Mouse (Mus musculus): ENCODE measurements around the gene Ovca2. TPM values are rescaled to one million over a fixed set of nuclear protein-coding genes. Genes with fewer than 3 reads are reported as not detected.

Gene Ovca2
- polyA plus RNA-seq, 1 experiment from 2014 or later: 24.9 TPM

DNA sequence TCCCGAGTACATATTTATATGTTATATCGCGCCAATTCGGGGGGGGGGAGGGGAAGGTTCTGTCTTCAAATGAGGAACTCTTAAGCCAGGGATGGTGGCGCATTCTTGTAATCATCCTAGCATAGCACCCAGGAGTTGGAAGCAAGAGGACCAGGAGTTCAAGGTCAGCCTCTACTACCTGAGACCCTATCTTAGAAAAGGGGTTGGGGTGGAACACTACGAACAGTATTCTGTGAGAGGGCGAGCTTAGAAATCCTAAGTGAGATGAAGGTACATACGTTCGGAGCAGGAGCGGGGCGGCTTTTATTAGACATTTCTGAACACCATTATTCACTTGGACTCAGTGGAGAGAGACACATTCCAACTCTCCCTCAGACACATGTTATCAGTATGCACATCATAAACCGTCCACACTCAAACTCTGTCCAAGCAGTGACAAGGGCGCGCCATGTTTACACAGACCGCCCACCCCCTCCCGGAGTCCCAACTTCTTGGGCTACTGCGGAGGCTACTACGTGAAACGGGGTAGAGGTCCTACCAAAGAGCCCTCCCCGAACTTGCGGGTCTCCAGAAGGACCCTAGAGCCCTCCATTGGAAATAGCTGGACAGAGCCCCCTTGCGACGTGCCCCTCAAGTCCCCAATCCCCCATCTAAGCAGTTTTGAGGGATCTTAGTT is 9.1 kb downstream of the Ovca2 start, which contains the start of gene Hic1:
TSS of gene Hic1 (minus strand) at position 115 of the 676 bp plus-strand sequence.
- no peaks in the 10 kb centered on the region; the same call in 1 of the 2 replicates for H3K36me3 ChIP-seq (ENCODE audit: control insufficient read depth, insufficient read depth, low read length)
- DNase-seq (ENCODE audit: low spot score) (no peak), ATAC-seq (replicated peaks; ENCODE audit: low FRiP score) (no peak)
- peak within 1 kb of the TSS; percentile 97 for H3K4me2 ChIP-seq
- H3K4me1 ChIP-seq (replicated peaks; ENCODE audit: control insufficient read depth, insufficient read depth, low read length): peaks cover 80% of the 10 kb centered on the region
- peaks cover 97% of the 10 kb centered on the region for H3K27me3 ChIP-seq (replicated peaks; ENCODE audit: control insufficient read depth, insufficient read depth, low read length)
- H3K9ac ChIP-seq (ENCODE audit: low read depth, low read length): peak within 1 kb of the TSS; percentile 64
- peak within 1 kb of the TSS; percentile 65 for H3K4me3 ChIP-seq (ENCODE audit: low read depth, low read length)
- peak within 1 kb of the TSS; percentile 55 for H3K27ac ChIP-seq (ENCODE audit: low read depth, low read length)
- WGBS: 8% methylated on average over 23 of the region's 23 CpGs
- no peaks in the 10 kb centered on the region for H3K9me3 ChIP-seq (ENCODE audit: control insufficient read depth, low read length)

DNA sequence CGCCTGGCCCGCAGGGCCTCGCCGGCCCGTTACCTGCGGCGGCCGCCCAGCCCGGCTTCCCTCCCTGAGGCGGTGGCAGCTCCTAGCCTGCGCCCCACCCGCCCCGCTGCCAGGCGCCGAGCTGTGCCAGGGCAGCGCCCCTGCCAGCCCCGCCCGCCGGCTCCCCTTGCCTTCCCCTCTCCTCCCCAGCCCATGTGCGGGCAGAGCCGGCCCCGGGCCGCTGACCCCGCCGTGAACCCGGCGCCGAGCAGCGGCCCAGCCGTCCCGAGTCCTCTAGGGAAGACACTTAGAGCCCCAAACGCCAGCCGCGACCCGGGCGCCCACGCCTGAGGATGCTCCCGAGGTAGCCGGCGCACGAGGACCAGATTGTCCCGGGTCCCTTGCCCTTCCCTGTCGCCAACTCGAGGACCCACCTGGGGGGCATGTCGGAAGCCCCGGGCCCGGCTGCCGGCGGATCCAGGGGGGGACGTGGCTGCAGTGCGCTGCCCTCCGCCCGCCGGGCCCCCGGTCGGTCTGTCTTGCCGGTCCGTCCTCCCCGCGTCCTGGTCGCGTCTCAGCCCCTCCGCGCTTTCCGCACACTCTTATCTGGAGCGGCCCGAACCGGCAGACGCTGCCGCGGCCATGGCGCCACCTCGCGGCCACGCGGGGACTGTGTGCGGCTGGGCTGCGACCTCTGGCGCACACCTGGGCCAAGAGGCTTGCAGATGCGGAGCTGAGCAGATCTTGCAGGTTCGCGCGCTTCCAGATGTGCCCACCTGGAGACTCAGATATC is 9.9 kb downstream of the Ovca2 start:
- Histone ChIP-seq H3K4me2 (peak overlapping the region; percentile 97), H3K4me3 (ENCODE audit: low read depth, low read length) (peak overlapping the region; percentile 65), H3K36me3 (ENCODE audit: control insufficient read depth, insufficient read depth, low read length) (no peaks in the 10 kb centered on the region; the same call in 1 of the 2 replicates), H3K4me1 (replicated peaks; ENCODE audit: control insufficient read depth, insufficient read depth, low read length) (peaks cover 75% of the 10 kb centered on the region), H3K9ac (ENCODE audit: low read depth, low read length) (peak overlapping the region; percentile 64), H3K27me3 (replicated peaks; ENCODE audit: control insufficient read depth, insufficient read depth, low read length) (peaks cover 94% of the 10 kb centered on the region), H3K27ac (ENCODE audit: low read depth, low read length) (peak overlapping the region; percentile 55), H3K9me3 (ENCODE audit: control insufficient read depth, low read length) (no peaks in the 10 kb centered on the region)
- DNase-seq (ENCODE audit: low spot score) (peak; percentile 84), ATAC-seq (replicated peaks; ENCODE audit: low FRiP score) (peak; percentile 47; the same call in 1 of the 2 replicates)
- under 1% methylated on average over 83 of the region's 83 CpGs for WGBS

DNA sequence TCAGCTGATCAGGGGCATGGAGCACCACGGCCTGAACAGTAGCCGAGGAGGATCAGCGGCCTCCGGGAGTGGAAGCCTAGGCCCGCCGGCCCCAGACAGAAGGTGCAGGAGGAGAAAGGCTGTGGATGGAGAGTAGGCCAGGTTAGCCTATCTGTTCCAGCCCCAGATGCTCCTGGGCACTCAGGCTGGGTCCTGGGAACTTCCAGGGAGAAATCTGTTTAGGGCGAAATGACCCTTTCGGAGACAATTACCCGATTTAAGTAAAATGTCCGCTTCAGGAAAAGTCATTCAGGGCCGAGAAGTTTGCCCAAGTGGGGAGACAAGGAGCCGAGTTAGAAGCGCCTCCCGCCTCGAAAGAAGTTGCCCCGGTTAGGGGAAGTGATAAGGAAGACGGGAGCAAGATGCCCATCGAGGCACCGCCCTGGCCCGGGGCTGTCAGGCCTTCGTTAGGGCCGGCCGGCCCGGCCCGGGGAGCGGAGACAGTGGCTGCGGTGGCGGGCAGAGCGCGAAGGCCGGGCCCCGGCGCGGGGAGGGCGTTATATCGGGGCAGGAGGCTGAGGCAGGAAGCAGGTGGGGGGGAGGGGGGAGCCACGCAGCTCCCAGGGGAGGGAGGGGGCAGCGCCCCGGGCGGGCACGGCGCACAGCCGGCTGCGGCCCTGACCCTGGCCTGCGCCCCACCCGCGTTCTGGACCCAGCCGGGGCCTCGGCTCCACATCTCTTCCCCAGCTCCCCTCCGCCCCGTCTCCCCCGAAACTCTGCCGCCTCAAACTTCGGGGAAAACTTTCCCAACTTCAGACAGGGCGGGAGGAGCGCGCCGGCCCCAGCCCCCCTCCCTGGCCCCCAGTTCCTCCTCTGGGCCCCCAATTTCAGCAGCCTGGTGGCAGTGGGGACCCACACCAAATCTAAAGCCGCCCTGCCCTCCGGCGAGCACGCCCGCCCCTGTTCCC is 10.7 kb downstream of the Ovca2 start:
- DNase-seq (ENCODE audit: low spot score) (peak; percentile 53), ATAC-seq (replicated peaks; ENCODE audit: low FRiP score) (no peak)
- Histone ChIP-seq H3K4me1 (replicated peaks; ENCODE audit: control insufficient read depth, insufficient read depth, low read length) (peaks cover 67% of the 10 kb centered on the region), H3K36me3 (ENCODE audit: control insufficient read depth, insufficient read depth, low read length) (peaks cover 4% of the 10 kb centered on the region; the same call in 1 of the 2 replicates), H3K4me3 (ENCODE audit: low read depth, low read length) (peak overlapping the region; percentile 65), H3K9ac (ENCODE audit: low read depth, low read length) (peak overlapping the region; percentile 64), H3K27me3 (replicated peaks; ENCODE audit: control insufficient read depth, insufficient read depth, low read length) (peaks cover 85% of the 10 kb centered on the region), H3K4me2 (peak overlapping the region; percentile 97), H3K27ac (ENCODE audit: low read depth, low read length) (peak overlapping the region; percentile 38; the same call in 1 of the 2 replicates), H3K9me3 (ENCODE audit: control insufficient read depth, low read length) (no peaks in the 10 kb centered on the region)
- 4% methylated on average over 58 of the region's 63 CpGs for WGBS

DNA sequence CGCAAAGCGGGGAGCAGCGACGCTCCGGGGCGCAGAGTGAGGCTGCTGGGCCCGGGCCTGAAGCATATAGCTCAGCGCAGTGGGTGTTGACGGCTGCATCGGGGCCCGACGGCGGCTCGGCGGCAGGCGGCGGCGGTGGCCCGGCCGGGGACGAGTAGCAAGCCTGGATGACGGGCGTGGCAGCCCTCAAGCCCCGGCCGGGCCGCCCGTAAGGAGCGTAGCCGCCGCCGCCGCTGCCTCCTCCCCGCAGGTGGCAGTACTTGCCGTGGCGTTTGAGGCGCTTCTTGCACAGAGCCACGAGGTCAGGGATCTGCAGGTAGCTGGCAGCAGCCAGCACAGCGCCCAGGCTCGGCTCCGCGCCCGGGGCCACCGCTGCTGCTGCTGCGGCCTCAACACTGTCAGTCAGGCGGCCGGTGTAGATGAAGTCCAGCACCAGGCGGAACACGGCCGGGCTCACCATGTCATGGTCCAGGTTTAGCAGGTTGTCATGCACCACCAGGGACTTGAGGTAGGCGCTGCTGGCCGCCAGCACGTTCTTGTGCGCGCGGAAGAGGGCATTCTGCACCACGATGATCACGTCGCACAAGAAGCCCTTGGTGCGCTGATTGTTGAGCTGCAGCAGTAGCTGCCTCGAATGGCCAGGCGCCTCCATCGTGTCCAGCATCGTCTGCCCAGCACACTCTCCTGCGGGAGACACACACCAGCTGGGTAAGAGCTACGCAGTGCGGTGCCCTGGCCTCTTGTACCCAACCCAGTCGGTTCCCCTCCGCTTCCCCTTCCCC is 11.6 kb downstream of the Ovca2 start:
- Histone ChIP-seq H3K9me3 (ENCODE audit: control insufficient read depth, low read length) (no peaks in the 10 kb centered on the region), H3K4me2 (peak overlapping the region; percentile 97), H3K27ac (ENCODE audit: low read depth, low read length) (no peak overlapping the region), H3K4me3 (ENCODE audit: low read depth, low read length) (peak overlapping the region; percentile 65), H3K9ac (ENCODE audit: low read depth, low read length) (peak overlapping the region; percentile 52), H3K4me1 (replicated peaks; ENCODE audit: control insufficient read depth, insufficient read depth, low read length) (peaks cover 59% of the 10 kb centered on the region), H3K36me3 (ENCODE audit: control insufficient read depth, insufficient read depth, low read length) (peaks cover 4% of the 10 kb centered on the region; the same call in 1 of the 2 replicates), H3K27me3 (replicated peaks; ENCODE audit: control insufficient read depth, insufficient read depth, low read length) (peaks cover 77% of the 10 kb centered on the region)
- 2% methylated on average over 68 of the region's 68 CpGs for WGBS
- ATAC-seq (replicated peaks; ENCODE audit: low FRiP score) (no peak), DNase-seq (ENCODE audit: low spot score) (peak; percentile 68)

DNA sequence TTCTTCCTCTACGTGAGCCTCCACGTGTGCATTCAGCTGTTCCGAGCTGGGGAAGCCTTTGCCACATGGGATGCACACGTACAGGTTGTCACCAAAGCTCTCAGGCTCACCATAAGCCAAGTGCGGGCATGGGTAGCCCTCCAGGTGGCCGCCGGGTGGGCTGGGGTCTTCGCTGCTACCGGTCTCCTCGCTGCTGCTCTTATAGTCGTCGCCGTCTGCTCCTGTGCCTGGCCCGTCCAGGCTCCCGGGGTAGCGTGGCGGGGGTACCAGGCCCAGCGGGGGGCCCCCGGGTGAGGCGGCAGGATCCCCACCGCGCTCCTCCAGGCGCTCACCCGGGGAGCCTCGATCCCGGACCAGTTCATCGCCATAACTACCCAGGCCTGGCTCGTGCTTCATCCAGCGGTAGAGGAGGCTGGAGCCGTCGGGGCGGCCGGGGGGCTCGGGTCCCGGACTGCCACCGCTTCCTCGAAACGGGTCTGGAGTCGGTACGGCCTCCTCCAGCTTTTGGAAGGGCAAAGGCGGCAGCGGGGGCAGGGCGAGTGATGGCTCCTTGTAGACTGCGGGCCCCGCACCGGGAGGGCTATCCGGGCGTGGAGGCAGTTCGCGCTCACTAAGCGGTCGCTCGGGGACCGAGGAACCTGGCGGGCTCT is 12.3 kb downstream of the Ovca2 start:
- Histone ChIP-seq H3K4me1 (replicated peaks; ENCODE audit: control insufficient read depth, insufficient read depth, low read length) (peaks cover 53% of the 10 kb centered on the region), H3K27ac (ENCODE audit: low read depth, low read length) (no peak overlapping the region)
- WGBS: 5% methylated on average over 55 of the region's 55 CpGs

DNA sequence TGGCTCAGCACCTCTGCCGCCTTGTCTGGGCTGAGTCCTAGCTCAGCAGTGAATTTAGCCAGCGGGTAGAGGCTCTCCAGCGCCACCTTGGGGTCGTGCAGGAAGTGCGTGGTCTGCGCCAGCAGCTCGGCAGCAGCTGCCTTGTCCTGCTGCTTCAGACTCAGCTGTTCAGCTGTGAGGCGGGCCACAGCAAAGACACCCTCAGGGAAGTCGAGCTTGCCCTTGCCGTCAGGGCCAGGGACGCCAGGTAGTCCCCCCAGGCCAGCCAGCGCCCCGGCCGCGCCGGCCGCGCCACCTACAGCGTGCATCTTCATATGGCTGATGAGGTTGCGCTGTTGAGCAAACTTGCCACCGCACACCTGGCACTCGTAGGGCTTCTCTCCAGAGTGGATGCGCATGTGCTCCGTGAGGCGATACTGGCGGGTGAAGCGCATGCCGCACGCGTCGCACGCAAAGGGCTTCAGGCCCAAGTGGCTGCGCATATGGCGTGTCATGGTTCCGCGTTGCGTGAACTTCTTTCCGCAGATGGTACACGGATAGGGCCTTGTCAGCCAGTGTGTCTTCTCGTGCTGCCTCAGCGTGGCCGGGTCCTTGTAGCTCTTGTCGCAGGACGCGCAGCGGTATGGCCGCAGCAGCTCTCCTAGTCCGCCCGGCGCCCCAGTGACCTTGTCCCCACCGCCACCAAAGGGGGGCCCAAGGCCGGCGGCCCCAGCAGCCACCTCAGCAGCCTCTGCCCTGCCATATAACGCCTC is 13.0 kb downstream of the Ovca2 start:
- no peak overlapping the region for H3K9ac ChIP-seq (ENCODE audit: low read depth, low read length)
- peaks cover 53% of the 10 kb centered on the region for H3K4me1 ChIP-seq (replicated peaks; ENCODE audit: control insufficient read depth, insufficient read depth, low read length)
- ATAC-seq (replicated peaks; ENCODE audit: low FRiP score) (peak; percentile 47; the same call in 1 of the 2 replicates), DNase-seq (ENCODE audit: low spot score) (peak; percentile 78)
- H3K4me2 ChIP-seq: peak overlapping the region; percentile 97
- peak overlapping the region; percentile 65 for H3K4me3 ChIP-seq (ENCODE audit: low read depth, low read length)
- peaks cover 4% of the 10 kb centered on the region; the same call in 1 of the 2 replicates for H3K36me3 ChIP-seq (ENCODE audit: control insufficient read depth, insufficient read depth, low read length)
- WGBS: 5% methylated on average over 54 of the region's 54 CpGs
- no peaks in the 10 kb centered on the region for H3K9me3 ChIP-seq (ENCODE audit: control insufficient read depth, low read length)
- no peak overlapping the region for H3K27ac ChIP-seq (ENCODE audit: low read depth, low read length)
- peaks cover 62% of the 10 kb centered on the region for H3K27me3 ChIP-seq (replicated peaks; ENCODE audit: control insufficient read depth, insufficient read depth, low read length)

More for the DNA sequence above, 12.3 kb downstream of the Ovca2 start:
- Histone ChIP-seq H3K9ac (ENCODE audit: low read depth, low read length) (peak overlapping the region; percentile 52), H3K9me3 (ENCODE audit: control insufficient read depth, low read length) (no peaks in the 10 kb centered on the region), H3K27me3 (replicated peaks; ENCODE audit: control insufficient read depth, insufficient read depth, low read length) (peaks cover 69% of the 10 kb centered on the region), H3K4me2 (peak overlapping the region; percentile 97), H3K4me3 (ENCODE audit: low read depth, low read length) (peak overlapping the region; percentile 65), H3K36me3 (ENCODE audit: control insufficient read depth, insufficient read depth, low read length) (peaks cover 4% of the 10 kb centered on the region; the same call in 1 of the 2 replicates)
- no peak for ATAC-seq (replicated peaks; ENCODE audit: low FRiP score)
- peak; percentile 59 for DNase-seq (ENCODE audit: low spot score)

DNA sequence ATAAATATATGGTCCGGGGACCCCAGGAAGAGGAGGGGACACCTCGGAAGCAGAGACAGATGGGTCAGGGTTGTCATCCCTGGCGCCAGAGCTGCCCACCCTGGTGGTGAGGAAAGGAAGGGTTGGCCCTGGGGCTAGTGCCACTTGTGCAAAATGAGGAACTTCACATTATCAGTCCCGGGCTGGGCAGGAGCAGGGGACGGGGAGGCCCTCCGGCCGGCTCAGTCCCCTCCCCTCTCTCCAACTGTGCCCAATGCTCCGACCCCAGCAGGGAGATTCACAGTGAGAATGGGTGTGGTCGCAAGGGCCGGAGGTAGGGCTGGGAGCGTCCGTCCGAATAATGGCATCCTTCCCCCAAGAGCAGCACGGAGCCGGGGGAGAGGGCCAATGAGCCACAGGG is 13.9 kb downstream of the Ovca2 start:
- no peak for DNase-seq (ENCODE audit: low spot score)
- no peak overlapping the region; the same call in 1 of the 2 replicates for H3K9ac ChIP-seq (ENCODE audit: low read depth, low read length)
- peak overlapping the region; percentile 65 for H3K4me3 ChIP-seq (ENCODE audit: low read depth, low read length)
- peak overlapping the region; percentile 97 for H3K4me2 ChIP-seq
- H3K36me3 ChIP-seq (ENCODE audit: control insufficient read depth, insufficient read depth, low read length): peaks cover 4% of the 10 kb centered on the region; the same call in 1 of the 2 replicates
- 10% methylated on average over 15 of the region's 15 CpGs for WGBS
- no peak for ATAC-seq (replicated peaks; ENCODE audit: low FRiP score)
- no peaks in the 10 kb centered on the region for H3K9me3 ChIP-seq (ENCODE audit: control insufficient read depth, low read length)
- peaks cover 54% of the 10 kb centered on the region for H3K27me3 ChIP-seq (replicated peaks; ENCODE audit: control insufficient read depth, insufficient read depth, low read length)
- no peak overlapping the region for H3K27ac ChIP-seq (ENCODE audit: low read depth, low read length)
- peaks cover 48% of the 10 kb centered on the region for H3K4me1 ChIP-seq (replicated peaks; ENCODE audit: control insufficient read depth, insufficient read depth, low read length)
